Mouse (Mus musculus): ENCODE measurements around the gene Gm266.

- no peak for TF ChIP-seq CTCF (conservative IDR thresholded peaks at IDR 0.05; ENCODE audit: insufficient read depth, insufficient read length, low read depth, low read length)
- no peak for TF ChIP-seq POLR2A (IDR thresholded peaks at IDR 0.05; ENCODE audit: low read depth, low read length)
These were observed 21.4 kb upstream of the Gm266 start for GRCm38 (mm10) chr12:111507001-111507400.

Measured in kidney, adult 2 months (tissue).